Mouse (Mus musculus): ENCODE measurements at regions not wholly inside any gene's neighbourhood (a gene's known extent, or its start where the extent isn't known, plus 50 kb on each side); places are given as distances from the start of the nearest gene placed in this dataset.

GRCm38 (mm10) chr10:118754791-118755190 is 115.2 kb downstream of the Dyrk2 start:
- TF ChIP-seq CTCF (IDR thresholded peaks at IDR 0.05; ENCODE audit: borderline replicate concordance, insufficient read depth, low read depth, low read length): no peak
- TF ChIP-seq POLR2A (IDR thresholded peaks at IDR 0.05; ENCODE audit: borderline replicate concordance, insufficient read depth, low read length): no peak
